Mouse (Mus musculus): ENCODE data around the gene Retnlb. TPM values are rescaled to one million over a fixed set of nuclear protein-coding genes. Genes with fewer than 3 reads are reported as not detected.

The Retnlb gene
- not detected for polyA plus RNA-seq (2014; fragmentation: Illumina TruSeq; extraction: RNeasy Lipid Tissue Mini Kit (QIAGEN cat#74804); ENCODE audit: low read depth, low replicate concordance)

GRCm38 (mm10) chr16:48816695-48817094 is at the start of gene Retnlb:
Retnlb (plus strand) TSS chr16:48816856.

GRCm38 (mm10) chr16:48771971-48772445 is 44.6 kb upstream of the Retnlb start, which contains the start of gene Trat1:
Trat1 (minus strand) TSS chr16:48772021.

GRCm38 (mm10) chr16:48842266-48842665 is 25.6 kb downstream of the Retnlb start, which contains the start of gene Retnla:
Retnla (plus strand) TSS chr16:48842551.

Other genes starting within 250 kb of the Retnlb start
- gene Trat1, start 44.8 kb upstream of the Retnlb start, polyA plus RNA-seq (2014; fragmentation: Illumina TruSeq; extraction: RNeasy Lipid Tissue Mini Kit (QIAGEN cat#74804); ENCODE audit: low read depth, low replicate concordance), result not detected
- 672 TPM for gene Retnla, start 25.7 kb downstream of the Retnlb start, polyA plus RNA-seq (2014; fragmentation: Illumina TruSeq; extraction: RNeasy Lipid Tissue Mini Kit (QIAGEN cat#74804); ENCODE audit: low read depth, low replicate concordance)
- 3.3 TPM for gene Retnlg, start 55.8 kb downstream of the Retnlb start, polyA plus RNA-seq (2014; fragmentation: Illumina TruSeq; extraction: RNeasy Lipid Tissue Mini Kit (QIAGEN cat#74804); ENCODE audit: low read depth, low replicate concordance)
- 10.1 TPM for gene Dzip3, start 177.3 kb downstream of the Retnlb start, polyA plus RNA-seq (2014; fragmentation: Illumina TruSeq; extraction: RNeasy Lipid Tissue Mini Kit (QIAGEN cat#74804); ENCODE audit: low read depth, low replicate concordance)
- gene Cip2a, start 177.3 kb downstream of the Retnlb start, polyA plus RNA-seq (2014; fragmentation: Illumina TruSeq; extraction: RNeasy Lipid Tissue Mini Kit (QIAGEN cat#74804); ENCODE audit: low read depth, low replicate concordance), result 2.2 TPM
- gene Myh15, start 240.6 kb downstream of the Retnlb start, polyA plus RNA-seq (2014; fragmentation: Illumina TruSeq; extraction: RNeasy Lipid Tissue Mini Kit (QIAGEN cat#74804); ENCODE audit: low read depth, low replicate concordance), result 0.11 TPM